Mouse (Mus musculus): Measurements from ENCODE around the gene Lrch3.
"Not testable (repeated sequence)": the region's sequence is repeated elsewhere in the genome, so short reads cannot be mapped to it uniquely, and the experiment has no call there.

Lrch3 gene

DNA sequence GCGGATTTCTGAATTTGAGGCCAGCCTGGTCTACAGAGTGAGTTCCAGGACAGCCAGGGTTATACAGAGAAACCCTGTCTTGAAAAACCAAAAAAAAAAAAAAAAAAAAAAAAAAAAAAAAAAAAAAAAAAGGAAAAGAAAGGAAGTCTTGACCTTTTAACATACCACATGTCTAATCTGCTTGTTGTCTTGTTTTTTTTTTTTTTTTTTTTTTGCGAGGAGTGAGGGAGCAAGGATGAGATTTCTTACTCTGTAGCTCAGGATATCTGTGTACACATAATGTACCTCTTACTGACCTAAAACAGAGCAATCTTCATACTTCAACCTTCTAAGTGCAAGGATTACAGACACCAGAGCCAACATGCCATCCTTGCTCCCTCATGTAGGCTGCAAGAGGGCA is 141.0 kb downstream of the Lrch3 start:
- DNase-seq (ENCODE audit: low spot score in 2 of 2) = not testable (repeated sequence)

DNA sequence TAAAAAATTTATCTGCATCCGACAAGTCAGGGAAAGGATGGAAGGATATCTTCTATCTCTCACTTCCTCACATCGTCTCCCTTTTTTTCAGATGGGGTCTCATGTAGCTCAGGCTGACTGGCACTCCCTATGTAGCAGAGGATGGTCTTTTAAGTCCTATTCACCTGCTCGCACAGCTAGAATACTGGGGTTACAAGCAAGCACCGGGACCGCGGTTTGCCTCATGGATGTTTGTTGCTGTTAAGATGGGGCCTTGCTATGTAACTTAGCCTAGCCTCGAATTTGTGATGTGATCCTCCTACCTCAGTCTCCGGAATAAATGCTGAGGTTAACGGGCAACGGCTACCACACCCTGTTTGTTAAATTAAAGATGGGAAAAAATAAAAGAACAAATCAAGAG is 141.8 kb downstream of the Lrch3 start:
- no peak for DNase-seq (ENCODE audit: low spot score in 2 of 2)

DNA sequence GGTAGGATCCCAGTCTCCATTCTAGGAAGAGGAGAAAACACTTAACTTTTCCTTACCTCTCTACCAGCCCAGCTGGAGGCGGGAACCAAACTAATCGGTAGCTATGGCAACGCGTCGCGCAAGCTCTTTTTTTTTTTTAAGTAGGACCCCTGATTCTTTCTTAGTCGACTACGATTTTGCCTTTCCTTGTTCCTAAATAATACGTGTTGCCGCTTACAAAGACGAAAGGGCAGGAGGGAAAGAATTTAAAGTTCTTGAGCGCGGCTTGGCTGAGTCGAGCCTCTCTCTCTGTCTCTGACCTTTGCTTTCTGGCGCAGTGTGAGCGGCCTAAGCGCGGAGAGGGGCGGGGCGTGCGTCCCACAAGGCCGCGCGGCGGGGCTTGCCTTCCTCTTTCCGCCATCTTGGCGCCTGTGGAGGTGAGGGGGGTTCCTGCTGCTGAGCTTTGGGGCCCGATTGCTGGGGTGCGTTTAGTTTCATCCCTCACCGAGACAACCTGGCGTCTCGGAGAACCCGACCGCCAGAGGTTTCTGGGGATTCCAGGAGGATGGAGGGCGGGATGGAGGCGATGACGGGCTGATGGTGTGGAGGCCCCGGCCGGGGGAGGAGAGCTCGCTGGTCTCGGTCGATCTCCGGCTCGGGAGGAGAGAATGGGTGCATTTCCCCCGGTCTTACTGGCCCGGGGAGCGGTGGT is 142.3 kb downstream of the Lrch3 start, which contains the start of the genes Iqcg and Rpl35a:
Gene Iqcg, minus strand, starts transcription at position 124 of the 691 bp plus-strand sequence.
Gene Rpl35a, plus strand, starts transcription at position 359 of the 691 bp plus-strand sequence.
- DNase-seq (ENCODE audit: low spot score in 2 of 2) = peak; percentile 61 to 87

DNA sequence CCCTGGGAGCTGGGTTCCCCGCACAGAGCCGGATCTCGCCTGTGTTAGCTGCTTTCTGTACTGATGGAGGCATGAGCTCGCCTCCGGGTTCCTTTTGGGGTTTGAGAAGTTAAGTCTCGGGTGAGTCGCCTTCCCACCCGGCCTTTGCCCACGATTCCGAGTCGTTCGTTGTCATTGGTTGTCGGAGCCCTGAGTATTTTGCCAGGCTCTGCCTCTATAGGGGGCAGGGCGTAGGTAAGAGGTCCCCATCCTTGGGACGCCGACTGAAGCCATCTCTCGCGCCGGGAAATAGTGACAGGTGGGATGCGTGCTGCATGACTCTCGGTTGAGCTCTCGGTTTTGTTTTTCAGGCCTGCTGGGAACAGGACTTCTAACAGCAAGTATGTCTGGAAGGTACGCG is 142.9 kb downstream of the Lrch3 start:
- no peak for DNase-seq (ENCODE audit: low spot score in 2 of 2)

DNA sequence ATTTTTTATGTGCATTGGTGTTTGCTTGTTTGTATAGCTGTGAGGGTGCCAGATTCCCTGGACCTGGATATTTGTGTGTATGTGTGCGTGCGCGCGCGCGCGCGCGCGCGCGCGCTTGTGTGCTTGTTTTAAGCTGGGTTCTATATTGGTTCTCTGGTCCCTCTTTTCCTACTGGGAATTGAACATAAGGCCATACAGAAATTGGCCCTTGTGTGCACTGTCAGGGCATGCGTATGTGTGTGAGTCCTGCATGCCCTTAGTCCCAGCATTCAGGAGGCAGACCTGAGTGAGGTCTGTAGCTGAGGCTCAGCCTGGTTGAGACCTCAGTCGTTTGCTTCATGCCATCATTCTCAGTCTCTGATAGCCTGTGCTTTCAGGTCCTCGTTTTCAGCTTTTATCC is 144.1 kb downstream of the Lrch3 start:
- no peak for DNase-seq (ENCODE audit: low spot score in 2 of 2)

DNA sequence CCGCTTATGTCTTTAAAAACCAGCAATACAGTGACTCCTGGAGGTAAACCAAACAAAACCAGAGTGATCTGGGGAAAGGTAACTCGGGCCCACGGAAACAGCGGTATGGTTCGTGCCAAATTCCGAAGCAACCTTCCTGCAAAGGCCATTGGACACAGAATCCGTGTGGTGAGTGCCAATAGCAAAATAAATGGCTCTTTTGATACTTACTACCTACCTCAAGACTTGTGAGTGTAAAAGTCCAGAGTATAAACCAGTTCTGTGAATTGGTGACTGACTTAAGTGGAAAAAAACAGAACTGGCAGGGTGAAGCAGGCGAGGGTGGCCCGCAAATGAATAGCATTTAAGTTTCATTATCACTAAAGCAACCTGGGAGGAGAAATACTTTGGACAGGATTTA is 144.8 kb downstream of the Lrch3 start:
- not testable (repeated sequence) for DNase-seq (ENCODE audit: low spot score in 2 of 2)

DNA sequence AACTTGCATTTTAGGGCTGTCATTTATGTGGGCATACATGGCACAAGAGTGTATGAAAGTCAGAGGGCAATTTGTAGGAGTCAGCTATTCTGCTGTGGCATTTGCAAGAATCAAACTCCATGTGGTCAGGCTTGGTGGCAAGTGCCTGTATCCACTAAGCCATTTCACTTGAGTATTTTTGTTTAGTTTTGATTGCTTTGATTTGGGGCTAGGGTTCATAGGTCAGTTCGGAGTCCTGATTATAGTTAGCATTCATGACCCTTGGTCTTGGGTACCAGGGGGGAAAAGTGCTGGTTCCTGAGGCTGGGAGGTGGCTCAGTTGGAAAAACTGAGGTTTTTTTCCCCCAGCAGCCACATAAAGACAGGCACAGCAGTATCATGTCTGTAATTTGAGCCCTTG is 145.6 kb downstream of the Lrch3 start:
- DNase-seq (ENCODE audit: low spot score in 2 of 2) = no peak

DNA sequence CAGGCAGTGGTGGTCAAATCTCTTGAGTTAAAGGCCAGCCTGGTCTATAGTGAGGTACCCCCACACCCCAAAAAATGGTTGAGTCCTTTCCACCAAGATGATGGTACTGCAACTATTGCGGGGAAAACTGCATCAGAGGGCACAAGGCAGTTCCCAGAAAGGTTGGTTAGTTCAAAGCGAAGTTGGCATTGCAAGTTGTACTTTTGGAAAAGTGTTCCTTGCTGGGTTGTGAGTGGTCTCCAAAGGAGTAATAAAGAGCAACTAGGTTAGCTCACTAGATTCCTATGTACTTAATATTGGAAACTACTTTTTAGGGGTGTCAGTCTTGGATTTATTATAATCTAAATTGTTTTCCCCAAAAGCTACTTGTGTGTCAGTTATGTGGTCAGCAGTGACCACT is 147.0 kb downstream of the Lrch3 start:
- no peak for DNase-seq (ENCODE audit: low spot score in 2 of 2)

DNA sequence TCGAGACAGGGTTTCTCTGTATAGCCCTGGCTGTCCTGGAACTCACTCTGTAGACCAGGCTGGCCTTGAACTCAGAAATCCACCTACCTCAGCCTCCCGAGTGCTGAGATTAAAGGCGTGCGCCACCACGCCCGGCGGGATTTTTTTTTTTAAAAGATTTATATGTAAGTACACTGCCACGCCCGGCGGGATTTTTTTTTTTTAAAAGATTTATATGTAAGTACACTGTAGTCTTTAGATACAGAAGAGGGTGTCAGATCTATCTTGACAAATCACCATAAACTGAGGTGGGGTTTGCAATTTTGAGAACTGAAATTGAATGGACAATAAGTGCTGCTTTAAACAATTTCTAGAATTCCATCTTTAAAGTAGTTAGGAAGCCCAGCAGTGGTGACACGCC is 147.5 kb downstream of the Lrch3 start:
- no peak for DNase-seq (ENCODE audit: low spot score in 2 of 2)

DNA sequence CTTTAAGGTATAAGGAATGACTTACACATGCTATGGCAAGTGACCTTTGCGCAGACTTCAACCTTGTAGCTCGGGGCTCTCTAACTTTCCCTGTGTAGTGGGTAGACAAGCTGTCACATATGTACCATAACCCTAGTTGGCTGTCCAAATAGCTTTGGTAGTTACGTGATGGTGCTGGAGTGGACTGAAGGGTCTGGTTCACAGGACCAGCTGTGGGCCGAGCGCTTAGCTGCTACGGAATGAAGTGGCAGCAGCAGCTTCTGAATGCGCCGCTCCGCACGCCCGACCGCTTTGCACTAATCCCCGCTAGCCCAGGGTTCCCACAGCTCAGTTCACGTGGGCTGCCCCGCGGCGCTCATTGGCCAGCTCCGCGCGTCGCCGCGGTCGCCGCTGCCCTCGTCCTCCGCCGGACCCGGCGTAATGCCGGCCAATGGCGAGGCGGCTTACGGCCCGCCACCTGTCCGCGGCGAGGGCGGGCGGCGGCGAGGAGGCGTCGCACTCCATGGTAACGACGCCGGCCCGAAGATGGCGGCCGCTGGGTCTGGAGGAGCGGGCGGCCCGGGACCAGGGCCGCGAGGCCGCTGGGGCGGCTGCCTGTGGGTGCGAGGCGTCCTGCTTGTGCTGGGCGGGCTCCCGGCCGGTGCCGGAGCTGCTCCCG is 148.3 kb downstream of the Lrch3 start, which contains the start of gene Lmln:
Gene Lmln, plus strand, starts transcription at position 498 of the 658 bp plus-strand sequence.
- DNase-seq (ENCODE audit: low spot score in 2 of 2) = peak; percentile 70 to 87

DNA sequence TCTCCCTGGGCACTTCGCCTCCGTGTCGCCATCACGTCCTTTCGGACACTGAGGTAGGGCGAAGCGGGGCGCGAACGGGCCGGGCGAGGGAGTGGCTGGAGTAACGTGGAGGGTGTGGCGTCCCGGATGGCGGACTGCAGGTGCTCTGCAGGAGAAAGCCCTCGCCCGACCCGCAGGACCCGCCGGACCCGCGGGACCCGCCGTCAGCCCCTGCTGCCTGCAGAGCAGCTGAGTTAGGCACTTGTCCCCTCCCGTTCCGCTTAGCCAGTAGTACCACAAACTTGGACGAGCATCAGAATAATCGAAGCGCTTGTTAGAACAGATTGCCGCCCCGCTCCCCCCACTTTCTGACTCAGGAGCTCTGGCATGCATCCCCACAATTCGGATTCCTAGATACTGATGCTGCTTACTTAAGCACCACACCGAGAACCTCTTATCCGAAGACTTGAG is 148.8 kb downstream of the Lrch3 start:
- DNase-seq (ENCODE audit: low spot score in 2 of 2) = peak in 1 of 2 experiments; percentile 69

DNA sequence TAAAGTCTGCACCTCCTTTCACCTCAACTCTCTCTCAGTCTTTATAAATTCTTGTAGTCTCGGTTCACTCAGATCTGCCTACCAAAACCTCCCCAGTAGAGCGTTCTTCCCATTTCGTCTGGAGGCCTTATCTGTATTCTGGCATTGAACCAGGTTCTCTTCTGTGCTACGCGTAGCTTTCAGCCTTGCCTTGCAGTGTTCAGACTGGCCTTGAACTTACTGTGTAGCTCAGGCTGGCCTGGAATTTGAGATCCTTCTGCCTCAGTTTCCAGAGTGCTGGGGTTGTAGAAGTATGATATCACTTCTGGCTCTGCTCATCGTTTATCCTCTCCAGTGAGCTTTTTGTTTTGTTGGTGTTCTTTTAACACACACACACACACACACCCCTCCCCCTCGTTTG is 149.4 kb downstream of the Lrch3 start:
- DNase-seq (ENCODE audit: low spot score in 2 of 2) = no peak

DNA sequence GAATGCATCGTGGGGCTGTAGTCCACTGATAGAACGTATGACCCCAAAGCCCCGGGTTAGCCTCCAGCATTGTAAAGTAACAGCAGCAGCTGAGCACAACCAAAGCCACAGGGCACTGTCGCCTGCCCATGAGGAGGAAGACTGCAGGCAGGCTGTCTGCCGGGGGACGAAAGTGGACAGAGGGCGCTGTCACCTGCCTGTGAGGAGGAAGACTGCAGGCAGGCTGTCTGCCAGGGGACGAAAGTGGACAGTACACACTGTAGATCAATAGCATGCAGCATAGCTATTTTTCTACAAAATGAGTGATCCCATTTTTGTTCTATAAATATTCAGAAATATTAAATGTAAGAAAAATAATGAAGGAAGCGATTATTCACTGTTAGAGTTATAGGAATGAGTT is 150.7 kb downstream of the Lrch3 start:
- DNase-seq (ENCODE audit: low spot score in 2 of 2) = no peak
